Mouse (Mus musculus): ENCODE results near the gene Tmem108. TPM values are rescaled to one million over a fixed set of nuclear protein-coding genes. Genes with fewer than 3 reads are reported as not detected.

Gene Tmem108
- polyA plus RNA-seq, 1 experiment from 2014 or later = 8.5 TPM

GRCm38 (mm10) chr9:103434116-103434515, 327.5 kb downstream of the Tmem108 start:
- Histone ChIP-seq H3K4me3 (replicated peaks) (no peak overlapping the region), H3K36me3 (no peaks in the 10 kb centered on the region), H3K27ac (replicated peaks) (no peak overlapping the region), H3K9me3 (replicated peaks) (no peaks in the 10 kb centered on the region), H3K27me3 (no peaks in the 10 kb centered on the region), H3K4me2 (replicated peaks) (no peak overlapping the region), H3K9ac (no peak overlapping the region), H3K4me1 (peaks cover 28% of the 10 kb centered on the region)
- ATAC-seq (ENCODE audit: insufficient number of reproducible peaks, low FRiP score, low TSS enrichment, low read depth) = no peak
- 42% methylated on average over 4 of the region's 4 CpGs for WGBS

Other genes starting within 250 kb of the Tmem108 start
- gene Nphp3, start 240.7 kb upstream of the Tmem108 start, polyA plus RNA-seq (2015; fragmentation: Nextera tagmentation; extraction: Ambion mirVana) = 6.8 and 7.1 TPM in 2 replicates